Mouse (Mus musculus): ENCODE data around the gene Serpina3m.

GRCm38 (mm10) chr12:104379856-104380255 is 41.6 kb downstream of the Serpina3m start:
- TF ChIP-seq CTCF (IDR thresholded peaks at IDR 0.05) (no peak), POLR2A (IDR thresholded peaks at IDR 0.05; ENCODE audit: insufficient read depth, low read depth, low read length) (no peak), EP300 (IDR thresholded peaks at IDR 0.05; ENCODE audit: insufficient read depth, low read depth, low read length) (no peak)
